Mouse (Mus musculus): Measurements from ENCODE around the gene Tubb2a.
A peak's percentile ranks its signal among the peaks of the same experiment; 100 is the strongest.

Gene Tubb2a

DNA sequence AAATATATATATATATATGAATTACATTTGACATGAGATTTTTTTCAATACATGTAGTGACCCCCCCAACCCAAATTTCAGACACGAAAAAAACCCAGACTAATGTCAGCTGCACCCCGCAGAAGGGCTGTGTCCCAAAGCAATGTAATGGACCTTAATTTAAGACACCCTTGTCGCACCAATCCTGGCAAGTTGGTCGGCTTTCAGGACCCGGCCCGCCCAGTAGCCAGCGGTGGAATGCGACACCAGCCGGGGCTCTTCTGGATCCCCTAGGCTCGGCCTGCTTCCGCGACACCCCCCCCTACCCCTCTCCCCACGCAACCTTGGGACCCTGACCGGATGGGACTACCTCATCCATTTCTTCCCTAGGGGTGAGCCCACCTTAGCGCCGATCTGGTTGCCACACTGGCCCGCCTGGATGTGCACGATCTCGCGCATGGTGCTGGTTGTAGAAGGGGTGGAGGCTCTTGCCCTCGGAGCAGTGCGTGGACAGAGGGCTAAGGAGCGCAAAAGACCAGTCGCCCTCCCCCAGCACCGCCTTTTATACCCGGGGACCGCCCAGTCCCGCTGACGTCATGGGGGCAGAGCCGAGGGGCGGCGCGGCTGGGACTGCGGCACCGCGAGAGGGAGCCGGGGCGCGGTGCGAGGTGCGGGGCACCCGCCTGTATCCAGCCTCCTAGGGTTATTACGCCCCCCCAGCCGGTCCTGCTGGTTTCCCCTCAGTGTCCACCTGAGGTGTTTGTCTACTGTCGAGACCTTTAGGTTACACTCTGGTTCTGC lies at the start of gene Tubb2a:
Tubb2a (minus strand) TSS at position 516 of the 780 bp plus-strand sequence.
- peak; percentile 95 for DNase-seq (ENCODE audit: low spot score)

DNA sequence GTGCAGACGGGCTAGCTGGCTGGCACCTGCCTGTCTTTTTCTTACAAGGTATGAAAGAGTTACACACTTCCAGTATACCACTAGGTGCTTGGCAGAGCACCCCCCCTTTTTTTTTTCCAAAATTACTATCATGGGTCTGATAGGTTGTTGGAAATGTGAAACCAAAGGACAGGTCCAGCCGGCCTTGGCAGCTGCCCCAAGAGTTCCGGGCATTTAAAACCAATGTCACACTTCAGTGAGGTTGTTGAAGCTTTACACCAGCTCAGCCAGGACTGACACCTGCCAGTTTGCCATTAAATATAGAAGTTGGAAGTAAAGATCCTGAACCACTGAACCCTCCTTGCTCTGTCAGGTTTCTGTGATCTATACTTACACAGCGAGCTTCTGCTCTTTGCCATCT lies 47.9 kb upstream of the Tubb2a start:
- no peak for DNase-seq (ENCODE audit: low spot score)

DNA sequence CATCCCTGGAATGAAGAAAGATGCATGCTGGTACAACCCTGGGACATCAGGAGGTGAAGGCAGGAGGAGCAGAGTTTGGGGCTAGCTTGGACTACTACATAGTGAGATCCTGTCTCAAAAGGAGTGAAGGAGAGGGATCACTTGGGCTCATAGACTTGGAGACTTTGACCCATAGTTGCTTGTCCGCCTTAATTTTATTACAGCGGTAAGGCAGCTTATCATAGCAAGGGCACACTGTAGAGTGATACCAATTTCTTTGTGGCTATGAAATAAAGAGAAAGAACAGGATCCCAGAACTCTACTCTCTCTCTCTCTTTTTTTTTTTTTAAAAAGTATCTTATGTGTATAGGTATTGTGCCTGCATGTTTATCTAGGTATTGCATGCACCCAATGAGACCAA lies 42.7 kb upstream of the Tubb2a start:
- no peak for DNase-seq (ENCODE audit: low spot score)

DNA sequence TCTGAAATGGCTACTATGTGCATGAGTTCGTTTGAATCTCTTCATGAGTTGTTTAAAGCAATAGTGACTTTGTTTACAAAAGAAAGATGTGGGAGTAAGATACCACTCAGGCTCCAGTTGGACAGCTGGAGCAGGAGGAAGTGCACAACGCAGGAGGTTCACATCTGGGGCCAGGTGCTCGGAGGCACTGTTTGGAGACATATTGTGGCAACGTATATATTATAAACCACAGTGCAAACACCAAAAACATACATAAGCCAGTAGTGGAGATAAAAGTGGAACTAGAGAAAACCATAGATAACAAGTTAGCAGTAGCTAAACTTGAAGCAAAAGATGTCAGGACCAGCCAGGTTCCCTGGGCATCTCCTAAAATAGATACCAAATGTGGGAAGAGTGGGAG lies 41.6 kb upstream of the Tubb2a start:
- no peak for DNase-seq (ENCODE audit: low spot score)

DNA sequence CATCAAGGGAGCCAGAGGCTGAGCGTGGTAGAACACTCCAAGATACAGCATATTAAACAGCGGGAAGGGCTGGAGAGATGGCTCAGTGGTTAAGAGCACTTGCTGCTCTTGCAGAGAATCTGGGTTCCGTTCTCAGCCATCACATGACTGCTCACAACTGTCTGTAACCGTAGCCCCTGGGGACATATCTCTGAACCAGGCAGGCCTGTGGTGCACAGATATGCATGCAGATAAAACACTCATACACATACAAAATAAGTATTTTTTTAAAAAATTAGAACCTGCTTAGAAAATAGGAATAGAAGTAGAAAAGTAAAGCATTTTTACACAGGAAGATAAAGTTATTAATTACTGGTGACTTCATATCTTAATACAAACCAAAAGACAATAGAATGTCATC lies 41.0 kb upstream of the Tubb2a start:
- no peak for DNase-seq (ENCODE audit: low spot score)

DNA sequence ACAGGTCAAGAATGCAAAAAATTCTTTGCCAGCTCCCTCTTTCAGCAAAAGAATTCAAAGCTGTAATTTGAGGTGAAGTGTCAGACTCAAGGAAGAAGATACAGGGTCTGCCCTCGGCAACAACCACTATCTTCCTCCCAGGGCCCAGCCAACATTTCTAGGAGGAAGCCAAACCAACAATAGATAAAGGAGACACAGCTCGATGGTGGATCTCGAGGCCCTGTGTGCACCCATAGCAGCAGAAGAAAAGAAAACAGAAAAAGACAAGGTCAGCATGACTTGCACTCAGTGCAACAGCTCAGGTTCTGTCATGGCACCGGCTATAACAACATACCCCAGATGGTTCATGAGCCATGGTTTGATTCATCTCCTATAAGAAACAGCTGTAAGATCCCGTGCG lies 38.7 kb upstream of the Tubb2a start:
- DNase-seq (ENCODE audit: low spot score): no peak

DNA sequence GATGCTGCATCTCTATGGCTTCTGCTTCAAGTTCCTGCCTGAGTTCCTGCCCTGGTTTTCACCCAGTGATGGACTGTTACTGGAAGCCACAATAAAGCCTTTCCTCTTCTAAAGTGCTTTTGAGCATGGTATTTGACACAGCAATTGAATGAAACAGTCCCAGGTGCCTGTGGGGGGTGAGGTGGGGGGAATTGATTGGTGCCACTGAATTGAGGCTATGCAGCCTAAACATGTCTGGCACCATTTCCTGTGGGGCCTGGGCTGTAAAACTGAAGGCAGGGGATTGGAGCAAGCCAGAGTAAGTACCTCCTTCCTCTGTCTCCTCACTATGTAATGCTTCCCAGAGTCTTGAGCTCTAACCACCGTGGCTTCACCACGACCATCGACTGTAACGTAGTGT lies 36.8 kb upstream of the Tubb2a start:
- DNase-seq (ENCODE audit: low spot score): no peak

DNA sequence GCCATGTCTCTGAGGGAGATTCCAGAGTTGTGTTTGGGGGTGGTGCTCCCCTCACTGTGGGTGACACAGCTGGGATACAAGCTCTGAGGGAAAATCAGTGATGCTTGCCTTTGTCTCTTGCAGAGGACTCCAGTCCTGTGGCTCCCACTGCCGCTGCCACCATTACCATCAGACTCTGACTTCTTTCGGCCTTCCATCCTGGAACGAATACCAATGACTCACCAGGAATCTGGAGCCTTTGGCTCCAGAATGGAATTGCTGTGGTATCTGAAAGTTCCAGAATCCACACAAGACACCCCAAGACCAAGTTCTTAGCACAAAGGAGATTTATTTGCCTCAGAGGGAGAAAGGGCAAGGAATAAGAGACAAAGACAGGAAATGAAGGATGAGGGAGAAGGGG lies 35.3 kb upstream of the Tubb2a start:
- DNase-seq (ENCODE audit: low spot score): no peak

DNA sequence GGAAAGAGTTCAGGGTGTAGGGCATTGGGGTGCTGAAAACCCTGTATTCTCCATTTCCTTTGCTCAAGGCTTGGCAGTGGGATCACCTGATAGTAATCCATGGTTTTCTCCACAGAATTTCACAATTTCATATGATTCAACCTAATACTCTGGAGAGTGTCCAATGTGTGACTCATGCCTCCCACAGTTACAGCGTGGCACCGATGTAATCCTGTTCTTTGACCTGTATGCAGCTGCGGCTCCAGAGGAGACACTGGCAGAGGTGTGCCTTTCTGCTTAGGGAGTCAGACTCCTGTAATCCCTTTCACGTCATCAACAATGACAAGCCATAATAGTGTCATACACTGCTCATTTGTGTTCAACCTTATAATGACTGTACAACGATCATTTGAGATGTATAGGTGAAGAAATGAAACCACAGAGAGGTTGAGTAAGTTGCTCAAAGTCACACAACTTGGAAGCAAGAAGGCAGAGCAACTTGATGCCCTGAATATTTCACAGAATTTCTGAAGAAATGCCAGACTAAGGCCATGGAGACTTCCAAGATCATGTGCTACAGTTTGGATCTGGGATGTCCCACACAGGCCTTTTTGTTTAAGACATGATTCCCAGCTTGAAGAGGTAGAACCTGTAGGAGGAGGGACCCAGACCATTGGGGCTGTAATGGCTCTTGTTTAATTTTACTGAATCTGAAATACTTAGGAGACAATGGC lies 34.7 kb upstream of the Tubb2a start:
- DNase-seq (ENCODE audit: low spot score): no peak

DNA sequence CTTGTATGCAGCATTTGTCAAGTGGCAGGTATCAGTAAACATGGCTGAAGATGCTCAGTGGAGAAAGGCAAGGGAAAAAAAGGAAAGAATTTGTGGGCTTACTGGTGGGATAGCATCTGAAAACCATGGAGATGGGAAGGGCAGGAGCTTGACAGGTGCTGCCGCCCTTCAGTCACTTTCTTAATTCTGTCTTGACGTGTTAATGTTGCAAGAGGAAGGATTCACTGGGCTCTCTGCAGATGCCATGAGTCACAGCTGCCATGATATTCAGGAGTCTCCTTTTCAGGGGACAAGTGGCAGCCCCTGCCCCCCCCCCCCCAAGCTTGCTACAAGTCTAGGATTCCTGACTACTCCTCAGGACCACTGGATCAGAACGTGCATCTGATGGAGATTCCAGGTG lies 34.1 kb upstream of the Tubb2a start:
- no peak for DNase-seq (ENCODE audit: low spot score)

DNA sequence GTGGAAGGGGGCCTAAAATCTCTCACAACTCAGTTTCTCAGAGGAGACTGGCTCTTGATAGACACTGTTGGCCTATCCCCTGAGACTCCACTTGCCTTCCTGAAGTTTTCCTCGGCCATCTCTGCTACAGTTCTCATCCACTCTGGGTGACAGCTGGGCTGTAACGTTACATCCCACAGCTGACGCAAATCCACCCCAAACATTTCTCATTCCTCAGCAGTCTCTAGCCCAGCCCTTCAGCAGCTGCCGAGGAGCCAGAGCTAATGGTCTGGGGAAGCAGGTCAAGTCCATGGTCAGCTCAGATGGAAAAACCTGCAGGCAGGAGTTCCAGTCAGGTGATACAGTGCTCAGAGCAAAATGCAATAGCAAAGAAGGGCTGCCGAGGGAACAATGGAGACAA lies 33.2 kb upstream of the Tubb2a start:
- no peak for DNase-seq (ENCODE audit: low spot score)

DNA sequence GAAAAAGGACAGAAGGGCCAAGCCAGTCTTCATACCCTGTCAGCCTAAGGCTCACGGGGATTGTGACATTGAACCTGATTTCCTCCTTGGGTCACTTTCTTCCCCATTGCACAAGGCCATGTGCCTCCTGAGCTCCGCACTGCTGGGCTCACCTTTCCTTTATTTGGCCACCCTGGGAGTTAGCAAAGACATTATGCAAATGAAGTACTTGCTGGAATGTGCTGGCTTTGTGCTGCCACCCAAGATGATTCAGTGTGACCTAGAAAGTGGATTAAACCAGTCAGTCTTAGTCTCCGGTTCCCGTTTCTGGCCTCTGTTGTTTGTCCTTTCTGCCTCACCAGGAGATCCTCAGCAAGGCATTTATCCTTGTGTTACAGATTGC lies 31.9 kb upstream of the Tubb2a start:
- DNase-seq (ENCODE audit: low spot score): no peak

DNA sequence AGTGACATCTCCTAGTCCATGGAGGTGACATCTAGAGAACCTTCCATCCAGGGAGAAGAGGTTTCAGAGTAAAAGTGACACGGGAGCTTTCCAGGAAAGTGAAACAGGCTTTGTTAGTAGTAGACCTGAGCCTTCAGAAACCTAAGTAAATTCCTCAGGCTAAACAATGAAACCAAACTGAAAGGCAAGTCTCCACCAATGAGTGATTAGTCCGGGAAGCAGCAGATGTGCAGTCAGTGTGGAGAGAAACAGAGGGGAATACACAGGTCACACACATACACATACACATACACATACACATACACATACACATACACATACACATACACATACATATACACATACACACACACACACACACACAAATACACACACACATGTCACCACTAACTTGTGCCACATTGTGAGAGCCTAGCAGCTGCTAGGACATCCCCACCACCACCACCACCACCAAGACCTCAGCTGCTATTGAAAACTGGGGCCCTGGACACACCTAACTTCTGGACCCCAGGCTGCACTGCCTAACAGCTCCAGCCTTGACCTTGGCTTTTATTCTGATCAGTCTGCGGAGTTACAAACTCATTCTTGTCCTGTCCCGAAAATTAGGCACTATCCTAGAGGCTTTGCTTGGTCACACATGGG lies 31.3 kb upstream of the Tubb2a start:
- no peak for DNase-seq (ENCODE audit: low spot score)

DNA sequence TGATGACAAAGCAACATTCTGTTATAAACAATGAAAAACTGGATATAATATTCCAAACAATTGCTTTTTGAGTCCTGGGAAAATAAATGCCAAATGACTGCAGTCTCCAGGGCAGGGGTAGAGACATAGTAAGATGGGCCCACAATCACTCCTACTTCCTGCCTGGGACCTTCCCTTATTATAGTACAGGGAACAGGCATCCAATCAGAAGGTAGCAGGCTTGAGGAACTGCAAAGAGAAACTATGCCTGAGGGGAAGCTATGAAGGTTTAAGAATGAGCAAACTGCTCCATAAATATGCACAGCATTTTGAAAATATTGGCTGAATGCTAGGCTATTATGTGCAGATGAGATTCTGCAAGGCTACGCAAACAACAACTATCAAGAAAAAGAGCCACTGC lies 29.2 kb upstream of the Tubb2a start:
- no peak for DNase-seq (ENCODE audit: low spot score)

DNA sequence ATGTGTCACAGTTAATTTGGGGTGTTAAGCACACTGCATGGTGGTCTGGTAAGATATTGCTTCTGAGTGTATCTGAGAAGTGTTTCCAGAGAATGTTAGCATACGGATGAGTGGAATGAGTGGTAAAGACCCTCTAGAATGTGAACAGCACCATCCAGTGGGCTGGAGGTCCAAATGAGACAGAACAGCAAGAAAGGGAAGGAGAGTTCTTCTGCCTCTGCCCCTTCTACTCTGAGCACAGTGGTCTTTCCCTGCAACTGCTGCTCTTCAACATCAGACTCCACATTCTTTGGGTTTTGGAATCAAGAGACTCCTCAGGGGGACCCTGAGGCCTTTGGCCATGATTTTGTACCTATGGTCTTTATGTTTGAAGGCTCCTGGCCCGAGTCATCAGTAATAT lies 28.4 kb upstream of the Tubb2a start:
- DNase-seq (ENCODE audit: low spot score): no peak

DNA sequence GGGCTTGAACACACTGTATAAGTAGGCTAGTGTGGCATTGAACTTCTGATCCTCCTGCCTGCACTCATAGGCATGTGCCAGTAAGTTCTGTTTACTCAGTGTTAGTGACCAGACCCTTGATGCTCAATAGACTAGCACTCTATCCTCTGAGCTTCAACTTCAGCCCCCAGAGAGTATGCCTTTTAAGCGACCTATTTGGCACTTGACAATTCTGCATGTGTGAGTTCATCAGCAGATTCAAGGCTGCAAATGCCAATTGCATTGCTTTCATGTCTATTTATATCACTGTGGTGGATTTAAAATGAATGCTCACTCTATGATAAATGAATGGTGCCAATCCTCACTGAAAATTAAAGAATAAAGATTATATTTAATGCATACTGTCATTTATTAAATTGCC lies 27.6 kb upstream of the Tubb2a start:
- DNase-seq (ENCODE audit: low spot score): no peak

DNA sequence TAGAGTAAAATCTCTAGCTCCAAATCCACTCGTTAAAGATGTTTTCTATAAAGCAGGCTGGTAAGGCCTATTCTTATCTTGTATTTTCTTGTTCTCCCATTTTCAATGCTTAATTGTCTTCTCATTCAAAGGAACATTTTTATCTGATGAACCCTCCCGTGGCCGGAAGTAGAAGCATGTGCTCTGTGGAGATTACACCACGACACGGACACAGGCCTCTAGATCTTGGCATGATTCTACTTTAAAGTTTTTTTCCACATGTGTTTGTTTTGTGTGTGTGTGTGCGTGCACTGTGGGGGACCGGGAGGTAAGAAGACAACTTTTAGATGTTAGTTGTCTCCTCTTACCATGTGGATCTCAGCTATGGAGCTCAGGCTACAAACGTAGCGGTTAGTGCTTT lies 24.1 kb upstream of the Tubb2a start:
- no peak for DNase-seq (ENCODE audit: low spot score)

DNA sequence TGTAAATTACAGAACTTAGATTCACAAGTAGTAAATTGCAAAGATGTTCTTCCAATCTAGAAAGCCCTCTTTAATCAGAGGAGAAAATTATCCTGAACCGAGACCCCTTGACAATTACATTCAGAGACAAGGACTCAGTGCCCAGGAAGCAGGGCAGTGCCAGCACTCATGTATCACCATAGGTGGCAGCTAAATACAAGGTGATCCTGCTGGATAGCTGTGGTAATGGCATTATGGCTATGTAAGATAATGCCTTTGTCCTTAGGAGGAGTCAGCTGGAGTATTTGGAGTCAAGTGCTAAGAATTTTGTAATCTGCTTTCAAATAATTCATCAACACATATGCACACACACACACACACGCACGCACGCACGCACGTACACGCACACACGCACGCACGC lies 23.4 kb upstream of the Tubb2a start:
- DNase-seq (ENCODE audit: low spot score): no peak

DNA sequence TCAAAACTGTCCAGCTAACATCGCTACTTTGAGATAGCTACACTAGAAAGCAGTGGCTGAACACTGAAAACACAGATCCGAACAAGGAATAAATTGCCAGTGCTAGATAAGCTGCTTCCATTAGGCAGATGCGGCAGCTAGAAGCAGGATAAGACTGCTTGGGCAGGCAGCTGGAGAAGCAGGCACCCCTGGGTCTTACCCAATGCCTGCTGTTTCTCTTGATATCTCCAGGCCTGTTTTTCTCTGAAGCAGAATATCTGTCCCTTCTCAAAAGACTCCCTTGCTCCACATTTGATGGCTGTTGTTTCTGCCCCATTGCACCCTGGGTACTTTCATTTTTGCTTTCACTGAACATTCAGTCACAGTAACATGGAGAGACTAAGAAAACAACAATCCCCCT lies 22.9 kb upstream of the Tubb2a start:
- no peak for DNase-seq (ENCODE audit: low spot score)

DNA sequence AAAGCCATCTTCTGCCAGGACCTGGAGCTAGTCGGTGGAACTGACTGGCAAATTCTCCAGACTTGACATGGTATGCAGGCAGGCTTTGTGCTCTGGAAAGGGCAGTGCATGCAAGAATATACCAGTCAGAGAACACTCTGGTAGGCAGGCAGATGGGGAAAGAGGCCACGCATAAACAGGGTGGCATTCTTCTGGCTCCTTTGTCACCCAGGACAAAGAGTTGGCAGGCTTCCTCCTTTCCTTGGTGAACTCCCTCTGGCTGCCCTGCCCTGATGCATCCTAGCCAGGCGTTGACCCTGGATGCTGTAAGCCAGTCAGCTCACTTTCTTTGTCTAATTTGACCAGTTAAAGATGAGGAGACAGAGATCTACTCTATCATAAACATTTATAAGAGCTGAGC lies 19.3 kb upstream of the Tubb2a start:
- DNase-seq (ENCODE audit: low spot score): no peak

DNA sequence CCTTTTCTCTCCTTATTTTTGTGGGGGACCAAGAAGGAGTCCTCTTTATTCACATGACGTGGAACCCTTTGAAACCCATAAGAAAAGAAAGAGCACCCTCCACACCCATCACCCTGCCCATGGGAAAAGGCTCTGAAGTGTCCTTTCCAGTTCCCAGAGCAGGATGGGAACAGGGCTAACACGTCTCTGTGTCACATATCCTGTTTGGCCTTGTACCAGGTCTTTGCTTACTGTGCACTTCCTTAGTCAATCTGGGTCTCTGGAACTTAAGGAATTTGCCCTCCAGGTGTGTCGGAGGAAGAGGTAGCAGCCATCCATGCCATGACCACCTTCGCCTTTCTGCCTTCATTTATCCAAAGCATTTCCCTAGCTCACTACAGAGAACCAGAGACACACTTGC lies 18.6 kb upstream of the Tubb2a start:
- no peak for DNase-seq (ENCODE audit: low spot score)

DNA sequence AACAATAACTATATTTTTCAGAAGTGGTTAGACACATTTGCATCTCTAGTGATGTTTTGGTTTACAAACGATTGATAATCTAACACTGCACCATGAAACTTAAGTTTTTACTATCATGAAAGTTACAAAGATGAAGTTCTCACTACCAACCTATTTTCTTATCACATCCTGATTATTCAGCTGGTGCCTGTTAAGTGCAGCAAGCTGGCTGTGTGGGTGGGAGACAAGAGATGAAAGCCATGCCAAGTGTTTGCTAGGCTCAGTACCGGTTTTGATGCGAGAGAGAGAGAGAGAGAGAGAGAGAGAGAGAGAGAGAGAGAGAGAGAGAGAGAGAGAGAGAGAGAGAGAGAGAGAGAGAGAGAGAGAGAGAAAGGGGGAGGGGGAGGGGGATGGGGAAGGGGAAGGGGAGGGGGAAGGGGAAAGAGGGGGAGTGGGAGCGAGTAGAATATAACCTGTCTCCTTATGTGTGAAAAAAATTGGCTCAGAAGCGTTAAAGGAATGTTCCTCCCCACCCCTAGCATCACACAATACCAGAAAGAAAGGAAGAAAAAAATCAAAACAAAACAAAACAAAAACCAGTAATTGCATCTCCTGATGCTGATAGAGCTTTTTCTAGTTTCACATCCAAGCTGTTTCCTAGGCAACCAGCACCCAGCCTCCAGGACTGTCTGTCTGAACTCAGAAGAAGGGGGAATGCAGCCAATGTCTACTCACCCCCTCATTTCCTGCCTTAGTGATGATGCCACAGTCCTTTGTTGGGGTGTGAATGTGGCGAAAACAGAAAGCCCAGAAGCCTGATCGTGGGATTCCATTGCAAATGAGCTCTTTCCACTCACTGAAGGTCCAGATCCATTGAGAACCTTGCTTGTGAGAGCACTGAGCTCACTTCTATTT lies 18.0 kb upstream of the Tubb2a start:
- DNase-seq (ENCODE audit: low spot score): no peak

All from ovary, postnatal 14 days (tissue).